Mouse (Mus musculus): Measurements from ENCODE around the gene Rnf187.

Rnf187 gene

GRCm38 (mm10) chr11:58947798-58948528, 9.2 kb upstream of the Rnf187 start:
- no peak for DNase-seq (ENCODE audit: low spot score)

GRCm38 (mm10) chr11:58947306-58947705, 8.6 kb upstream of the Rnf187 start:
- DNase-seq (ENCODE audit: low spot score) = no peak

- DNase-seq (ENCODE audit: low spot score) = no peak
Observed at GRCm38 (mm10) chr11:58944136-58944535, 5.4 kb upstream of the Rnf187 start.

GRCm38 (mm10) chr11:58939088-58939439, 348 bp upstream of the Rnf187 start:
- no peak for DNase-seq (ENCODE audit: low spot score)

- no peak for DNase-seq (ENCODE audit: low spot score)
Observed at GRCm38 (mm10) chr11:58937909-58938308, 807 bp downstream of the Rnf187 start.

- no peak for DNase-seq (ENCODE audit: low spot score)
Observed at GRCm38 (mm10) chr11:58931576-58931975, 7.1 kb downstream of the Rnf187 start.

- DNase-seq (ENCODE audit: low spot score) = no peak
Observed at GRCm38 (mm10) chr11:58930254-58930653, 8.5 kb downstream of the Rnf187 start.

- DNase-seq (ENCODE audit: low spot score) = no peak
Observed at GRCm38 (mm10) chr11:58929641-58930040, 9.1 kb downstream of the Rnf187 start.

GRCm38 (mm10) chr11:58929055-58929454, 9.7 kb downstream of the Rnf187 start:
- no peak for DNase-seq (ENCODE audit: low spot score)

- peak; percentile 64 for DNase-seq (ENCODE audit: low spot score)
Observed at GRCm38 (mm10) chr11:58927790-58928651, 10.7 kb downstream of the Rnf187 start.

GRCm38 (mm10) chr11:58927053-58927452, 11.7 kb downstream of the Rnf187 start:
- DNase-seq (ENCODE audit: low spot score) = no peak

GRCm38 (mm10) chr11:58926651-58927050, 12.1 kb downstream of the Rnf187 start:
- no peak for DNase-seq (ENCODE audit: low spot score)

GRCm38 (mm10) chr11:58922420-58922819, 16.3 kb downstream of the Rnf187 start:
- no peak for DNase-seq (ENCODE audit: low spot score)

- no peak for DNase-seq (ENCODE audit: low spot score)
Observed at GRCm38 (mm10) chr11:58918759-58919158, 20.0 kb downstream of the Rnf187 start.

- peak; percentile 79 for DNase-seq (ENCODE audit: low spot score)
Observed at GRCm38 (mm10) chr11:58917745-58918366, 20.9 kb downstream of the Rnf187 start, which contains the start of gene Btnl10. Gene Btnl10 (plus strand): TSS chr11:58917908.

GRCm38 (mm10) chr11:58916879-58917744, 21.6 kb downstream of the Rnf187 start:
- DNase-seq (ENCODE audit: low spot score) = peak; percentile 93

GRCm38 (mm10) chr11:58914461-58915028, 24.2 kb downstream of the Rnf187 start:
- DNase-seq (ENCODE audit: low spot score) = peak; percentile 58

GRCm38 (mm10) chr11:58913776-58914175, 24.9 kb downstream of the Rnf187 start:
- no peak for DNase-seq (ENCODE audit: low spot score)

- DNase-seq (ENCODE audit: low spot score) = no peak
Observed at GRCm38 (mm10) chr11:58904838-58905237, 33.9 kb downstream of the Rnf187 start.

- no peak for DNase-seq (ENCODE audit: low spot score)
Observed at GRCm38 (mm10) chr11:58904410-58904718, 34.4 kb downstream of the Rnf187 start.
